Mouse (Mus musculus): ENCODE data around the gene Bend5.

The Bend5 gene

DNA sequence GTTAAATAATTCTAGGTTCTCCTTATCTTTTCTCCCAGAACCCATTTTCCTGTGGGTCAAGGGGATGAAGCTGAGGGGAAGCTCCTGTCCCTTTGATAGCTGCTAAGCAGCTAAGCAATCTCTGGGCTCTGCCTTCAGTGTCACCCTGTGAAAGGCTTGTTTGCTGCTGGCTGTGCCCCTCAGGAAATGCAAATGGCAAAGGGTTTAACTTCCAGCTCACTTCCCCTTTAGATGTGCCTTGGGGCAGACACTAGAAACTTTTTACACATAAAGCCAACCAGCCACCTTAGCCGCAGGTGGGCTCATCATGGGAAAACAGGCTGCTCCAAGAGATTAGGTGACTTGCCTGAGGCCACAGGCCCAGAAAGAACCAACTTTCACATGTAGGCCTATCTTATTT, 26.9 kb downstream of the Bend5 start:
- no peak for DNase-seq (ENCODE audit: low read depth, low spot score)

DNA sequence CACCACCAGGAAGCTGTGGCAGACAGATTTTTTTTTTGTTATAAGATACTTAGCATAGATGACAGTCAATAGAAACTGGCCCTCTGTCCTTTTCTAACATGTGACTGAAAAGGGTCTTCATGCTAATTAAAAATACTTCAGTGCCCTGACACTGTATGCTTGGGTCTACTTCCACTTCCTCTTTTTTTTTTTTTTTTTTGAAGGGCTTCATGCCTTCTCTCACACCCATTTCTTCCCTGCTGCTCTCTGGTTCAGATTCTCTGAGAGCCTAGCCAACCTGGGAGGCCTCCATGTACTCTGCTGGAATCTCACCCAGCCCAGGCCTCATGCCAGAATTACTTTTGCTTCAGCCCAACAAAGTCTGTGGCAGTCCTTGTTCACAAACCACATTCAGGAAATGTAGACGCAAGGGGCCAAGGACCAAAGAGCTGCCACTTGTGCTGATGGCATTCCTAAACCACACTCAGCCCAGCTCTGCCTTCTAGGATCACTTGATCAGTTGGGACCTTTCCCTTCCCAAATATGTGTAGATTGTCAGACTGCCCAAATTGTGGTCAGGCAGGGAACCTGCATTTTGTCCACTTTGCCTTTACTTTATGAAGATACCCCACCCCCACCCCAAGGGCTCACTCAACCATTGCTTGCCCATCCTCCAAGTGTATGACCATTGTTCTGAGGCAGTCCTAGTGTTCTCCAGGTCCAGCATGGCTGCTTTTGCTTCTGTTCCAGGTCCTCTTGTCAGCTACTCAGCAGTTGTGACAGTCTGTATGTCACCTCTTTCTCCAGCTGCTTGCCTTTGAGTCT, 27.8 kb downstream of the Bend5 start:
- no peak for DNase-seq (ENCODE audit: low read depth, low spot score)

DNA sequence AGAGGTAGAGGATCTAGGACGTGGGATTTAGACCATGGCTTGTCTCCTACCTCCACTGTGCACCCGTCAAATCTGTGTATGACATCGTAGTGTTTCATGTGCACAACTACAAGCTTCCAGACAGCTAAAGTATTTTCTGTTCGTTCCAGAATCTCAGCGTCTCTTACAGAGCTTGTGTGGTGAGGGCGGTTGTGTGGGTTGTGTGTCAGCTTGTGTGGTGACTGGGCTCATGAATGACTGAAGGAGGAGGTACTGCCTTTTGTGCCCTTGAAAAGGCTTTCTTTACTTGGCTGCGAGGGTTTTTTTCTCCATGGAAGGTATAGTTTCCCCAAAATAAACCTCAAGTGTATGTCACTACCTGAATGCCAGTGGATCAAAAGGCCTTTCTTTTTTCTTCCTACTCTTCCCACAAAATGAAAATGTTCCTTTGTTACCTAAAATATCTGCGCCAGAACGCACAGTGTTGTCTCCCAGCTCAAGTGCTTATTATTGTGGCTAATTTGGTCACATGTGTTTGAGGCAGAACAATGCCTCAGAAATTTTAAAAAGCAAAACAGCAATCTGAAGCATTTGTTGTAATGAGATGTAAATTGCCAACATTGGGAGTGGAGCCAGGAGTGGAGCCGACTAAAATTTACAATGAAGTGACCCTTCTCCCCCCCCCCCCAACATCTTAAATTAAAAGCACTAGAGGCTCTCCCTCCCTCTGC, 29.3 kb downstream of the Bend5 start:
- no peak for DNase-seq (ENCODE audit: low read depth, low spot score)

DNA sequence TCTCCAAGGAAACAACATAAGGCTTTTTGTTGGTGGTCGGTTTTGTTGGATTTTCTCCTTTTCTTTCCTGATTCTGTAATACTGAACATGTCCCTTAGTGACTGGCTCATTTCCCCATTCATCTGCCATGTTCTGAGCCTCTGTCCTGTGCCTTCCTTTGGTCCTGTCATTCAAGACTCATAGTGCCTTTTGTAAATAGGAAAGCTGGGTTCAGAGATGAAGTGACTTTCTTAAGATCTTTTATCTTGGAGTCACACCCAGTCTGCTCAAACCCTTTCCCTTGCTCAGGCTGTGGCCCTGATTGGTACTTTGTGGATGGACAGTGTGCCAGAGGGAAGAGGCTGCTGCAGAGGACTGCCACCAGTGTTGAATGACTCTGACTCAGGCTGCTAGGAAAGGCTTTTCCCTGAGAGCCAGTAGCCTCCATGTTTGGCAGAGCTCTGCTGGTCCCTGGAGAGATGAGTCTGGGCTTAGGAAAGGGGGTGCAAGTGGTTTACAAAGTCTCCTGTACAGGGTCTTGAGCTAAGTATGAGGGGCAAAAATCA, 29.9 kb downstream of the Bend5 start:
- no peak for DNase-seq (ENCODE audit: low read depth, low spot score)

DNA sequence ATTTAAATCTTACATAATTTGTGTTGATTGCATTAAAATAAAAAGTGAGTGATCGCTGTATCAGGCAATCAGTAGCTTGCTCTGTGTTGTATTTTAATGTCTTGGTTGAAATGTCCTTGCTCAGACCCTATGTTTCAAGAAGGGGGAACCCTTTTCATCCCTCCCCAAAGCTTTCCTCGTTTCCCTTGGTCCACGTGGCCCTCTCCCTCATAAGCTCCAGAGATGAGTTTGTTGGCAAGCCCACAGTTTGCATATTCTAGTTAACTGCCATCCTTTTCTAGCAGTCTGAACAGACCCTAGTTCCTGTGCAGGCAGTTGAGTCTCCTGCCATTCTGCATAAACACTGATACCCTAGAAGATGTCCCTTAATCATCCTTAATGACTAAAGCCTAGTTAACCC, 33.1 kb downstream of the Bend5 start:
- no peak for DNase-seq (ENCODE audit: low read depth, low spot score)

DNA sequence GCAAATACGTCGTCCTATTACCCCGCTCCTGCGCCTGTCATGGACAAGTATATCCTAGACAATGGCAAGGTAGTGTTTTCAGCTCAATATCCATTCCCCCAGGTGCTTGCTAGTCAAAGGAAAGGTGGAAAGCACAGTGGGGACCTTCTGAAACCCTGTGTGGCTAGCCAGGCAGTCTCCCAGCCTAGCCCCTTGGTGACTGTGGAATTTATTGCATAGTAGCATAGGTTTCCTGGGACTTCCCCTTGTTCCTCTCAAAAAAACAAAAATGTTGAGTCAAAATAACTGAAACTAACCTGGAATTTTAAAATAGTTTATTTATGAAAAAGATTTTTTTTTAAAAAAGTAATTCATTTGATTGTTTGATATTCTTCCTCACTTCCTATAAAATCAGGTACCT, 33.8 kb downstream of the Bend5 start:
- no peak for DNase-seq (ENCODE audit: low read depth, low spot score)

DNA sequence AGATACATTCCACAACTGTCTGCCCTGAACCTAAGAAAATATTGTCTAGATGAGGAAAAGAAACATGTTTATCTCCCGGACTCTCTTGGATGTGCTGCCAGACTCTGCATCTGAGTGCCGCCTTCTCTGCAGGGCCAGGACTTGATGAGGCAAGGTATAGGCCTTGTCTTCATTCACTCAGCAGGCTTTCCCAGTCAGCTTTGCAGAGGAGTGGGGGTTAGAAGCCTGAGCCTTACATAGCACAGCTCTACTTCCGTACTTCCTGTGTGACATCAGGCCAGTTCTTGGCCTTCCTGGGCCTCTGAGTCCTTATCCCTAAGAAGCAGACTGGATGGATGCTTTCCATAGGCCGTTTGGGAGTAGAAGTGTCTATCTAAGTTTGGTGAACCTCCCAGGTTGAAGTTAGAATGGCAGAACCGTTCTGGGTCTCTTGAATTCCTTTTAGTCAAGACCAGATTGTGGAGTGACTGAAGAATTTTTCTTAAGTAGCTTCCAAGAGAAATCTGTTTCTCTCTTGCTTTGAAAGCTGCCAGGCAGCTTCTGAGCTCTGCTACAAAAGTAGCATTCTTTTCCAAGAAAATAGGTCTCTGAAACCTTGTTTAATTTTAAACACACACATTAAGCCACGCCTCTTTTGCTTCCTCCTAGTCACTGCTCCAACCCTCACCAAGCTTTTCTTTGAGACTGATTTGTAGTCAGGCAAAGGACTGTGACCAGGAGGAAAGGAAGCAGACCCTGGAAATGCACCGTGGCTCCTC, 34.8 kb downstream of the Bend5 start:
- no peak for DNase-seq (ENCODE audit: low read depth, low spot score)

DNA sequence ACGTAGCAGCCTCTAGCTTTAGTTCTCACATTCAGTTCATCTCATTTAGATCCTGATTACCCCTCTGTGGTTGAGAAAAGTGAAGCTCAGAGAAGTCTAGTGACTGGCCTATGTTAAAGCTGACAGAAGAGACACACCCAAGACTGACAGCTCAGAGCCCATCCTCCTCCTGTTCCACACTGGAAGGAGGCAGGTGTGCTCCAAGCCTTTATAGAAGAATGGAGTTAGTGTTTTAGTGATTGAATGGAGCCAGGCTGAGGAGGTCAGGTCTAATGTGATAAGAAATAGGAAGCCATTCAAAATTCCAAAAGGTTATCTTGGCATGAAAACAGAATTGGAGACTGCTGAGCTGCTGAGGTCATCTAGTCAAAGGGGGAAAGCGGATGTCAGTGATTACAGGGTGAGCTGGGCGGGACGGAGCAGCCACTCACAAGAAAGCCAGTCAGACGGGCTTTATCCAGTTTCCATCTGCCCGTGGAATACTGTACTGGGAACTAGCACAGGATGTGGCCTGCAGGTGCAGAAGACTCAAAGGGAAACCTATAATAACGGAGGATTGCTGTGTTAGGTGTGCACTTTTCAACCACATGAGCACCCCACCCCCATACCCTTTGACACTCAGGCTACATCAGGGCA, 36.6 kb downstream of the Bend5 start:
- DNase-seq (ENCODE audit: low read depth, low spot score), result no peak

DNA sequence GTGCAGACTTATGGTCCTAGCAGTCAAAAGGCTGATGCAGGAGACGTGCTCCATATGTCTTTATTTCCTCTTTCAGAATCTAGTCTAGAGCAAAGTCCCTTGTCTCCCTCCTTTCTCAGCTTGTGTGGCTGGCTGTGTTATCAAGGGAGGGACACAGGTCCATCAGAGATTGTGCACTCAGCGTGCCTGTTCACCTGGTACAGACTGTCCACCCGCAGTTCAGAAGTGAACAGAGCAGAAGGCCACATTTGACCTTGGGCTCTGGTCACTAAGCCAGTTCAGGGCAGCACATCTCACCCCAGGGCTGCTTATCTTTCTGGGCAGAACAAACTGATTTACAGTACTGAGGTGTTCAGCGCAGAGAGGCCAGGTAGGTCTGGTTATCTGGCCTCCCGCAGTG, 37.4 kb downstream of the Bend5 start:
- no peak for DNase-seq (ENCODE audit: low read depth, low spot score)

DNA sequence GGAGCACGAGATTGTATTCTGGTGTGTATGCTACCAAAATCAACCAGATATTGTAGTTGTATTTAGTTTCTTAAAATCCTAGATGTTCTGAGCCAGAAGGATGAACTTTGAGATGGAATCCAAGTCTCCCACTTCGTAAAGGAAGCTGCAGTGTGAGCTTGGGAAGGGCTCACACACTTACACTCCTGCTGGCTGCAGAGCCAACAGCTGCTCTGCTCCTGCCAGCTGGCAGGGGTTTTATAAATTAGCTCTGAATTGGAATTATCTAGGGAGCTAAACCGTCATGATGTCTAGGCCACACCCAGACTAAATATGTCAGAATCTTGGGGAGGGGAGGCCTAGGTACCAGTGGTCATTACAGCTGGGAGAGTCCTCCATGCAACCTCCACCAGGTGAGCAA, 38.5 kb downstream of the Bend5 start:
- DNase-seq (ENCODE audit: low read depth, low spot score), result no peak

DNA sequence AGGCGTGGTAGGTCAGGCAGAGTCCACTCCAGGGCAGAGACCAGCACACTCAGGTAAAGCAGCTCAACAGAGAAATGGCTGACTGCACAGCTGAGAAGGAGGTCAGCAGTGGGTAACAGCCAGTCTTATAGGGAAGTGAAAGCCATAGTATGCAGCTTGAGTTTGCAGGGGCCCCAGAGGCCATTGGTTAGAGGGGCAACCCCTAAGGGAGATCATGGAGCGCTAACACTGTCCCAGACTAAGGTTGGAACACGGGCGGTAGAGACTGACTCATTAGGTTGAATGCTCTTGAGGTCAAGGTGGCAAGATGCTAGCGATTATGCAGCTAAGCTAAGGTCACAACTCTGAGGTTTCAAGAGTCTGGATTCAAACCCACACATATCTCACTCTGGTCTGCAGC, 40.8 kb downstream of the Bend5 start:
- no peak for DNase-seq (ENCODE audit: low read depth, low spot score)

DNA sequence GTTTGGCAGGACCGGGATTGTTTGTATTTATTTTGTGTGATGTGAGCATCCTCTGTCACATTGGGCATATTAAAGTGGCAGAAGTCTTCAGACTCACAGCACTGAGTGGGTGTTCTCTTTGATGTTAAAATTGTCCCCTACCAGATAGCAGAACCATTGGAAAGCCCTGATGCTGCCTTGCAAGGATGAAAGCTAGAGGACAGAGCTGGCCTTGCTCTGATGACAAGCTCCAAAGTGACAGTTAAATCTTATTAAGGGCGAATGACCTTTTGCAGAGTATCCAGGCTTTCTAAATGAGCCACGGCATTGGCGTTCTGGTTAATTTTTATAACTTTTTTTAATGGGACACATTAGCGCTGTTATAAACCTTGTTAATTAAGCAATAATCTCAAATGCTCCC, 42.8 kb downstream of the Bend5 start:
- DNase-seq (ENCODE audit: low read depth, low spot score), result no peak

DNA sequence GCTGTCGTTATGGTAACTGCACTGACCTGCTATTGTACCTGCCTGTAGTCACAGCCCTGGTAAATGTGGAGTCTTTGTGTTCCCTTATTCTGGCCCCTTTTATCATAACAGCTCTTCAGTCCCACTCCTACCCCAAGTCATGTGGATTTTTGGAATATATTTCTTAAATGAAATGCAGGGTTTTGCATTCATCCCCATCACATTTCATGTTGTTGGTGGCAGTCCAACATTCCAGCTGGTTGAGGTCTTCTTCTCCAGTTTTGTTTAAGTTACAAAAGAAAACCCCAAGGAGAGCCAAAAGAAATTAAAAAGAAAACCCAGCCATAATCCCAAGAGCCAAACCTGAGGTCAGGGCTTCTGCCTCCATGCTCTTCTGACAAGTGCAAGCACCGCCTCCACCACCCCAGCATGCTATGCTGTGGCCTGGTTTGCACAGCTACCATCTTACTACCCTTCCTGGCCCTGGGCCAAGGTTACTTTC, 52.5 kb downstream of the Bend5 start:
- no peak for DNase-seq (ENCODE audit: low read depth, low spot score)

DNA sequence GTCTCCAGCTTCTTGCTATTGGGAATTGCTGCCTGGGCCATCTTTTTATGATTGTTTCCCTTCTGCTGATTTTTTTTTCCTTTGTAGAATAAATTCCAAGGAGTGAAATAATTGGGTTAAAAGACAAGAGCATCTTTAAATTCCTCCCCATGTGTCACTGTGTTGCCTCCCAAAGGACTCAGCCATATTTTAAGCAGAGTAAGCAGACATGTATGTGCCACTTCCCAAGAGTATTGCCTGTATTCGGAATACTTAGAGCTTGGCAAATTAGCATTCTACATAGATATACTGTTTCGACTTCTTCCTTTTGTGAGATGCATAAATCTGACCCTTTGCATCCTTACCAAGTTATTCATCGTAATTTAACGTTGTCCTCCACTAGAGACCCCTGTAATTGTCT, 53.0 kb downstream of the Bend5 start:
- DNase-seq (ENCODE audit: low read depth, low spot score), result no peak

DNA sequence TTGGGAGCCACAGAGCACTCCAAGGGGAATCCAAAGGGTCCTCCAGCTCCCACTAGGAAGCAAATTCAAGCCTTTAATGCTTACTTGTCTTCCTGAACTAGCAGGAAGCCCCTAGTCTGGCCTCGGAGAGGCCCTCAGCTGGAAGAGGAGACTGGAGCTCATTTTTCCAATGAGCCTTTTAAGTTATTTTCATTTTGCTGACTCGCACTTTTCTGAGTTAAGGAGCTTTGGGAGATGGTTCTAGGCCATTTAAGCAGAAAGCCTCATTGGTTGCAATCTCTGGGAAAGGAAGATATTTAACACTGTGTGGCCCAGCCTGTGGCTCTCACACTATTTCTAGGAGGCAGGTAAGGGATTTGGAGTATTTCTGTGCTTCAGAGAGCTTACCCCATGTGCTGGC, 55.0 kb downstream of the Bend5 start:
- DNase-seq (ENCODE audit: low read depth, low spot score), result no peak

DNA sequence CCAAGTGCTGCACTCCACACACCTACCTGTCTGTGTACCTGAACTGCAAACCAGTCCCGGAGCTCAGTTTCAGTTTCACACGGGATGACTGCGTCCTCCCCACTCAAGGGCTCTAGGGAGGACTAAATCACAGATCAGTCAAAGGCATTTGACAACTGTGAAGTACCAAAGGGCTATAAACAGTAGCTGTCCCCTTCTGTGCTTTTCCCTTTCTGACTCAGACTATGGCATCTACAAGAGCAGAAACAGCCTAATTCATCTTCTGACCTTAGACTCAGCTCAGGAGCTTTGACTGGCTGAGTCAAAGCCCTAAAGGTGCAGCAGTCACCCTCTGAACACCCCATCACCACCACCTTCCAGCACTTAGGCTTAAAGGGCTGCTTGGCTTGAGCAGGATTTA, 56.9 kb downstream of the Bend5 start:
- DNase-seq (ENCODE audit: low read depth, low spot score), result no peak

DNA sequence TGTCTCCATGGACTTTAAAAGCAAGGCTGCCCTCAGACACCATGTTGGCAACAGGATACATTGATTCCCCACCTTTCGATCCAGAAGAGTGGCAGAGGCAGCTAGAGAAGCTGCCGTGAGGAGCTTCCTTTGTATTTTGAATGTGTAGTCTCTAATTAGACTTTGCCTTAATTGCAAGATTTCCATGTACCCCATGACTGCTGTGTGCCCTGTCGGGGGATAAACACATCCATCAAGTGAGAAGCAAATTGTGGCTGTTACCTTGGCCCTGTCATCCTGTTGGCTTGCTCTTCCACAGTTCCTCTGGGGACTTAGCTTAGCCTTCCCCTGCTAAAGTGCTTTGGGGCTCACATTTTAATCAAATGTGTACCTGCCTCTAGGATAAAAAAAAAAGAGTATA, 57.7 kb downstream of the Bend5 start:
- DNase-seq (ENCODE audit: low read depth, low spot score), result no peak

DNA sequence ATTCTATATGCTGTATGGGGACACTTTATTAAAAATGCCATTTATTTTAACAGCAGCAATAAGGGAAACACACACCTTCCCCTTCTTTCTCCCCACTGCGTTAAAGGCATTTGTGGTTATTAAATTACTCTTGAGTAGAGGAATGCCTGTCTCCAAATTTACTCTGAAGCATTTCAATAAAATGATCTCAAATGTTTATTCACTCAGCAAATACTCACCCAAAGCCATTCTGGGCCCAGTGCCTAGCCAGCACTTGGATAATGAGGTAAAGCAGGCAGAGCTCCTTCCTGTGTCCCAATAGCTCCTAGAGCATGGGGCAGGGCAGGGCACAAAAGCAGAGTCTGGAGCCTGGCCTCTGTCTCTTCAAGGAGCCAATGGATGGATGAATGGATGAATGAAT, 58.2 kb downstream of the Bend5 start:
- no peak for DNase-seq (ENCODE audit: low read depth, low spot score)

DNA sequence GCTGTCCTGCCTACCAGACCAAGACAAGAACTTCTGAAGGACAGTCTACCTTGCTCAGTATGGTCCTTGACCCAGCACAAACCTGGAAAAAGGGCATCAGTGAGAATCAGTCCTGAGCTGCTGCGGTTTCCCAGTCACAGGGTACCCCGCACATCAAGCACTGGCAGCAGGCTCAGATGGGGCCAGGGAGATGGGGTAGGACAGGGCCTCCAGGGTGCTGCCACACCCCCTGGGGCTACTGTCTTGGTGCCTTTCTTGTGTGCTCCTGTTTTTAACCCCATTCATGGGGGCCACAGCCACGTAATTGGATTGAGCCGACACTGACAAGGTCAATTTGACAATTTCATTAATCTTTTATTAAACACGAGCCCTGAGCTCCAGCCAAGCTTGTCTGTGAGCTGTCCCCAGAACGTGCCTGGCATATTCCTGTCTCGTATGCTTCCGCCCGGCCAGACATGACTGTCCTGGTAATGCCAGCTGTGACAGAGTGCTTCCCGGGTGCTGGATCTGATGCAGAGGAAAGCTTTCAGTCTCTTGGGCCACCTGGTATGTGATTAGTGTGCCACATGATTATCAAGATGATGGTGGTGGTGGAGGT, 60.7 kb downstream of the Bend5 start:
- DNase-seq (ENCODE audit: low read depth, low spot score), result no peak

DNA sequence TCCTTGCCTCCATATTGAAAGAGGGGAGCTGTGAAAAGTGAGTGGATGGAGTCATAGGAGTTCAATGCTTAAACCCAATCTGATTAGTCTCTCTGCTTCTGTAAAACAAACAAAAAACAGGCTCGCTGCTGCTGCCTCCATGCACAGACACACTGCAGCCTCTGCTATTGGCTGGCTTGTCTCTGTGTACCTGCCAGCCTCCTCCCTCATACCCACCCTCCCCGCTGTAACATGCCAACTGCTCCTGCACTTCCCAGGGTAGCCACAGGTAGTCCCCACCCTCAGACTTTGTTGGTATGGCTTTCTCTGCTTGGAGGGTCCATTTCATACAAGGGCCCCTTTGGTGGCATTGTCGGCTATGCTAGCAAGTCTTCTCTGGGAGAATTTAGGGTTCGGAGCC, 62.7 kb downstream of the Bend5 start:
- DNase-seq (ENCODE audit: low read depth, low spot score), result no peak

DNA sequence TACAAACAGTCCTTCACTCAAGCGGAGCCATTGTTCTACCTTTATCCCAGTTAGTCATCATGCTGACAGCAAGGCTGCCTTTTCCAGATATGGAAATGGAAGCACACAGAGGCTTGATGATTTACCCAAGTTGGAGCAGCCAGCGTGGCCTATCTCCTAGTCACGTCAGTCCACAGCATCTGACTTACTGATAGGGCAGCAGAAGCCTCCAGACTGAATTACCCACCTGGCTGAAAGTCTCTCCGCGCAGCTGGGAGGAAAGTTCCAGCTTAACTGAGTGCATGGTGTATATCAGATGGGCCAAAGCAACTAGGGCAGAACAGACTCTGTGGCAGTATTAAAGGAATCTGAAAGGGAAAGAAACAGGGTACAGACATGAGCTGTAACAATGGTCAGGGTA, 68.7 kb downstream of the Bend5 start:
- no peak for DNase-seq (ENCODE audit: low read depth, low spot score)

Data from ES-CJ7 (cell line).